Mouse (Mus musculus) brown adipose tissue, adult 24 weeks (tissue): ENCODE results near the gene Scgn. TPM values are rescaled to one million over a fixed set of nuclear protein-coding genes. Genes with fewer than 3 reads are reported as not detected.

ENCODE experiments used
- H3K27ac ChIP-seq: fragments of 200-500 bp; replicated peaks from 2 replicates; pipeline ENCODE4 v1.5.1; 2012; ENCODE audit warnings: low read depth, mild to moderate bottlenecking, low read length
- H3K4me1 ChIP-seq: fragments of 200-500 bp; 2 replicates; pipeline ENCODE4 v1.6.1; 2012; ENCODE audit warnings: low read length, mixed read lengths; ENCODE audit not compliant: control insufficient read depth, insufficient read depth, insufficient read length
- H3K4me3 ChIP-seq: fragments of 200-500 bp; 2 replicates; pipeline ENCODE4 v1.5.1; 2012; ENCODE audit warnings: low read depth, mild to moderate bottlenecking, low read length, moderate library complexity; ENCODE audit not compliant: insufficient read depth
- polyA plus RNA-seq: library from polyadenylated mRNA; stranded (reverse); fragments of >200 nt; gene quantifications from 2 replicates; pipeline ENCODE4 v1.2.4, GENCODE M21; 2012; ENCODE audit not compliant: missing spikeins, insufficient read depth, insufficient read length

The Scgn gene
- polyA plus RNA-seq, 1 experiment, result not detected

DNA sequence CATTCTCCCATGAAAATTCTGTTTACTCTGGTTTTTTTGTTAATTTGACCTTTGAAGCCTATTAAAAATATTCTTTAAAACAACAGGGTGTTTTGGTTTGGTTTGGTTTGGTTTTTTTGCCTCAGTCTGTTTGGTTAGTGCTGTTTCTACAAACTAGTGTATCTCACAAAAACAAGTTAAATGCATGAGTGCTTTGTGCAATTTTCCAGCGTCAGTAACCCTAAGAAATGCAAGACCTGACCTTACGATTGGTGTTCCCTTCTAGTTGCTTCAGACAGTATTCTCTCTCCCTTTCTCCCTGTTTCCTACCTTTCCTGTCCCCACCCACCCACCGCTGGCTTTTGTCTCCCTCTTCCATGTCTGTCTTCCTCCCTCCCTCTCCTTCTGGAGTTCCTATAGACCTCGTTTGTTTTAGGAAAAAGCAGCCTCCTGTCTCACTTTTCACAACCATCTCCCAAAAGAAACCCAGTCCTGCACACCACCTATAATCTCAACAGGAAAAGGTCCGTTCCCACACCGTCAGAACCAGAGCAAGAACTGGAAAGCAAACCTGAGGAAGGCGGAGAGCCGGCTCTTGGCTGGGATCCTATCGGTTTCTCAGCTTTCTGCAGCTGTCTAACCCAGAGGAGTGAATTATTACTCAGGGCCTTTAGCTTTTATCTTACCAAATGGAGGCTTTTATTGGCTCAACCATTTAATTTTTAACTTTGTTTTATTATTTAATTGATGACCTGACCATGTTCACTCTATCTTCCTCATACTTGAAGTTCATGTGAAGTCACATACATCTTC lies 76.4 kb downstream of the Scgn start, which contains the start of gene Slc17a4:
Slc17a4 (minus strand) TSS at position 634 of the 792 bp plus-strand sequence.
- Histone ChIP-seq H3K4me3 (no peak within 1 kb of the TSS), H3K27ac (no peak within 1 kb of the TSS), H3K4me1 (0 out of 2 replicates have a peak, but pooled peaks cover 2% of the 10 kb centered on the region)

- Histone ChIP-seq H3K4me3 (no peak overlapping the region), H3K4me1 (0 out of 2 replicates have a peak, but pooled peaks cover 2% of the 10 kb centered on the region), H3K27ac (no peak overlapping the region)
These were observed 77.2 kb downstream of the Scgn start for GRCm38 (mm10) chr13:23913791-23914306.

- no peak overlapping the region for H3K27ac ChIP-seq
- no peak overlapping the region for H3K4me3 ChIP-seq
- 0 out of 2 replicates have a peak, but pooled peaks cover 2% of the 10 kb centered on the region for H3K4me1 ChIP-seq
These were observed 79.7 kb downstream of the Scgn start for GRCm38 (mm10) chr13:23911335-23911734.

DNA sequence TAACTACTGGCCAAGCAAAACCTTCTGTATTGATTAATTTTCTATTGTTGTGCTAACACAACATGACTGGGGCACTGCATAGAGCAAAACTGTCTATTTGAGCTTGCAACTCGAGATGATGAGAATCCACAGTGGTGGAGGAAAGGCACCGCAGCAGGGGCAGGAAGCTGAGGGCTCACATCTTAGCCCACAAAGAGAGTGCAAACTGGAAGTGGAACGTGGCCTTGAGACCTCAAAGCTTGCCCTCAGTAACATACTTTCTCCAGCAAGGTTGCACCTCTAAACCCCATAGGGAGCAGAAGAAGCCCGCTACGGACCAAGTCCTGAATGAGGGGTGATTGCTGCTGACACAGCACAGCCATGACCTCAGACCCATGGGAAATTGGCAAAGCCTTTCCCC lies 80.9 kb downstream of the Scgn start:
- Histone ChIP-seq H3K4me3 (no peak overlapping the region), H3K27ac (no peak overlapping the region), H3K4me1 (0 out of 2 replicates have a peak, but pooled peaks cover 2% of the 10 kb centered on the region)

GRCm38 (mm10) chr13:23906906-23907305 lies 84.1 kb downstream of the Scgn start:
- Histone ChIP-seq H3K4me3 (no peak overlapping the region), H3K27ac (no peak overlapping the region), H3K4me1 (no peaks in the 10 kb centered on the region)

Other genes starting within 250 kb of the Scgn start
- not detected in 2 replicates for gene Hist1h3c, start 245.6 kb downstream of the Scgn start, polyA plus RNA-seq
- not detected in 2 replicates for gene Hist1h2bb, start 244.5 kb downstream of the Scgn start, polyA plus RNA-seq
- gene Hist1h2ab, start 240.1 kb downstream of the Scgn start, polyA plus RNA-seq, result not detected in 2 replicates
- not detected in 2 replicates for gene Hist1h3b, start 238.9 kb downstream of the Scgn start, polyA plus RNA-seq
- gene Hist1h4b, start 234.2 kb downstream of the Scgn start, polyA plus RNA-seq, result not detected in 2 replicates
- gene Hist1h4a, start 230.0 kb downstream of the Scgn start, polyA plus RNA-seq, result not detected in 2 replicates
- gene Hist1h3a, start 228.8 kb downstream of the Scgn start, polyA plus RNA-seq, result not detected in 2 replicates
- gene Hist1h1a, start 227.5 kb downstream of the Scgn start, polyA plus RNA-seq, result not detected in 2 replicates
- not detected in 2 replicates for gene Trim38, start 221.3 kb downstream of the Scgn start, polyA plus RNA-seq
- not detected in 2 replicates for gene Slc17a2, start 184.2 kb downstream of the Scgn start, polyA plus RNA-seq
- not detected in 2 replicates for gene Slc17a3, start 151.8 kb downstream of the Scgn start, polyA plus RNA-seq
- gene Slc17a1, start 123.5 kb downstream of the Scgn start, polyA plus RNA-seq, result not detected in 2 replicates
- not detected in 2 replicates for gene Slc17a4, start 76.2 kb downstream of the Scgn start, polyA plus RNA-seq
- gene Hist1h2ba, start 57.1 kb downstream of the Scgn start, polyA plus RNA-seq, result not detected in 2 replicates
- not detected in 2 replicates for gene Hist1h2aa, start 56.8 kb downstream of the Scgn start, polyA plus RNA-seq